ENCODE assay signal across 8 mouse cellular contexts in genomic region chr8:70839408-70840351, GRCm38 (mm10). TPM values are rescaled to one million over a fixed set of nuclear protein-coding genes. Genes with fewer than 3 reads are reported as not detected.
DNase-seq lines count a peak whose midpoint lies in the region; ATAC-seq lines count a peak whose summit lies in the region.

TSS of gene Arrdc2 (minus strand) at chr8:70839720.

- peak within 1 kb of the TSS; percentile 88 for H3K27ac ChIP-seq in brown adipose tissue, adult 24 weeks (replicated peaks; ENCODE audit: low read depth, low read length)
- peak within 1 kb of the TSS; percentile 84 for H3K27ac ChIP-seq in heart, embryonic 13.5 days (replicated peaks)
- H3K27ac ChIP-seq in liver, embryonic 12.5 days, result peak within 1 kb of the TSS; percentile 99
- peak within 1 kb of the TSS; percentile 91 for H3K27ac ChIP-seq in stomach, embryonic 15.5 days

- H3K27me3 ChIP-seq in heart, embryonic 13.5 days (replicated peaks), result peaks cover 27% of the 10 kb centered on the region
- no peaks in the 10 kb centered on the region for H3K27me3 ChIP-seq in liver, embryonic 12.5 days (replicated peaks)
- H3K27me3 ChIP-seq in stomach, embryonic 15.5 days (replicated peaks), result no peaks in the 10 kb centered on the region

- 2% methylated on average over 55 of the region's 55 CpGs for WGBS in heart, embryonic 13.5 days
- WGBS in liver, embryonic 12.5 days (ENCODE audit: insufficient replicate concordance), result 2% methylated on average over 55 of the region's 55 CpGs
- 2% methylated on average over 55 of the region's 55 CpGs for WGBS in stomach, embryonic 15.5 days

- peaks cover 15% of the 10 kb centered on the region; the same call in 1 of the 2 replicates for H3K36me3 ChIP-seq in heart, embryonic 13.5 days
- peaks cover 28% of the 10 kb centered on the region for H3K36me3 ChIP-seq in liver, embryonic 12.5 days
- 0 out of 2 replicates have a peak, but pooled peaks cover 6% of the 10 kb centered on the region for H3K36me3 ChIP-seq in stomach, embryonic 15.5 days

- H3K9me3 ChIP-seq in heart, embryonic 13.5 days, result no peaks in the 10 kb centered on the region
- H3K9me3 ChIP-seq in liver, embryonic 12.5 days (replicated peaks), result no peaks in the 10 kb centered on the region
- no peaks in the 10 kb centered on the region for H3K9me3 ChIP-seq in stomach, embryonic 15.5 days

- H3K9ac ChIP-seq in heart, embryonic 13.5 days, result peak within 1 kb of the TSS; percentile 89
- peak within 1 kb of the TSS; percentile 96 for H3K9ac ChIP-seq in liver, embryonic 12.5 days
- H3K9ac ChIP-seq in stomach, embryonic 15.5 days, result peak within 1 kb of the TSS; percentile 77

- H3K4me1 ChIP-seq in brown adipose tissue, adult 24 weeks (ENCODE audit: control insufficient read depth, insufficient read depth, insufficient read length, low read length), result 0 out of 2 replicates have a peak, but pooled peaks cover 3% of the 10 kb centered on the region
- H3K4me1 ChIP-seq in heart, embryonic 13.5 days, result peaks cover 20% of the 10 kb centered on the region
- peaks cover 89% of the 10 kb centered on the region for H3K4me1 ChIP-seq in liver, embryonic 12.5 days
- H3K4me1 ChIP-seq in stomach, embryonic 15.5 days, result peaks cover 19% of the 10 kb centered on the region

- H3K4me2 ChIP-seq in heart, embryonic 13.5 days, result peak within 1 kb of the TSS; percentile 94
- H3K4me2 ChIP-seq in liver, embryonic 12.5 days, result peak within 1 kb of the TSS; percentile 81
- H3K4me2 ChIP-seq in stomach, embryonic 15.5 days, result peak within 1 kb of the TSS; percentile 72

- peak; percentile 94 for ATAC-seq in heart, embryonic 13.5 days (ENCODE audit: extremely low read depth, insufficient number of reproducible peaks, low FRiP score, low TSS enrichment)
- ATAC-seq in liver, embryonic 12.5 days, result peak; percentile 87
- ATAC-seq in stomach, embryonic 15.5 days (ENCODE audit: insufficient read depth, low FRiP score, low read depth), result peak; percentile 95

- H3K4me3 ChIP-seq in brown adipose tissue, adult 24 weeks (ENCODE audit: insufficient read depth, low read depth, low read length), result peak within 1 kb of the TSS; percentile 91
- H3K4me3 ChIP-seq in heart, embryonic 13.5 days, result peak within 1 kb of the TSS; percentile 82
- H3K4me3 ChIP-seq in liver, embryonic 12.5 days, result peak within 1 kb of the TSS; percentile 72
- peak within 1 kb of the TSS; percentile 70 for H3K4me3 ChIP-seq in stomach, embryonic 15.5 days (replicated peaks)

- peak; percentile 99 for DNase-seq in CD4-positive, CD25-positive, alpha-beta regulatory T cell, adult 2 months (ENCODE audit: low read depth, low spot score)
- peak; percentile 98 for DNase-seq in fat pad, adult 2 months (ENCODE audit: extremely low read depth, low read depth, low spot score)
- DNase-seq in kidney, postnatal 10 days, result peak; percentile 100
- peak; percentile 99 for DNase-seq in natural killer cell, adult 2 months (ENCODE audit: low spot score in 2 of 2)

RNA-seq across cellular contexts. Expression of gene Arrdc2, which starts in this region (rescaled TPM):
- polyA plus RNA-seq in brown adipose tissue, adult 24 weeks (2012; ENCODE audit: insufficient read depth, insufficient read length, missing spikeins), result 1.3 and 5.0 TPM in 2 replicates
- 1.9 and 2.4 TPM in 2 replicates for polyA plus RNA-seq in heart, embryonic 13.5 days (2015; fragmentation: Nextera tagmentation; extraction: Ambion mirVana)
- polyA plus RNA-seq in liver, embryonic 12.5 days (2016; fragmentation: Nextera tagmentation; extraction: Ambion mirVana), result 16.1 and 17.8 TPM in 2 replicates
- 6.5 and 7.0 TPM in 2 replicates for polyA plus RNA-seq in stomach, embryonic 15.5 days (2015; fragmentation: Nextera tagmentation; extraction: Ambion mirVana)

Comparison
In these comparisons a context has a peak if more than half of its experiments do, and no peak if none do; other contexts are left out.
1. Peak in every context shown above with its lines: DNase-seq, ATAC-seq, H3K4me3 ChIP-seq and H3K27ac ChIP-seq.